Mouse (Mus musculus) frontal cortex, postnatal 36 days (tissue): ENCODE results near the gene Fam78a.
A peak's percentile ranks its signal among the peaks of the same experiment; 100 is the strongest.

ENCODE experiments used
- DNase-seq, 2 experiments: peaks; one replicate each; pipeline ENCODE4 v3.0.0; 2022; ENCODE audit warnings: low spot score in 2 of 2

Gene Fam78a

DNA sequence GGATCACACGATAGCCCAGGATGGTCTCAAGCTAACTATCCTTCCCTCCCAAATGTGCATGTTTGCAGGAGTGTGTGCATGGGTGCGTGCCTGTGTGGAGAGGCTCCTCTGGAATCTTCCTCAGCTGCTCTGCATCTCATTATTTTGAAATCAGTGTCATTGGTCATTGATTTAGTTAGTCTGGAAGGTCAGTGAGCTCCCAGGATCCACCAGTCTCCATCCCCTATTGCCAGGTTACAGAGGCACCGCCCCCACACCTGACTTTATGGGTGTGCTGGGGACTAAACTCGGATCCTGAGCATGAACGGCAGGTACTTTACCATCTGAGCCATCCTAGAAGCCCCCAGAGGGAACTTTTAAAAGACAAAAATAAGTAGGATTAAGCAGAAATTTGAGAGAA, 18.3 kb upstream of the Fam78a start:
- DNase-seq = no peak

DNA sequence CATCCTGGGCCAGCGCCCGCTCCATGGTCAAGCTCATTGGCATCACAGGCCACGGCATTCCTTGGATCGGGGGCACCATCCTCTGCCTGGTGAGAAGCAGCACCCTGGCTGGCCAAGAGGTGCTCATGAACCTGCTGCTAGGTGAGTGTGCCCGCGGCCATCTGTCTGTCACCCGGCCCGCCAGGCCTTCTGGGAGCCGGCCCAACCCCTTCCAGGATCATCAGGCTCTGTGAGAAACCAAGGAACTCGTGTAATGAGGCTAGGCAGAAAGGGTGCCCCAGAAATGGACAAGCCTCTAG, 11.4 kb upstream of the Fam78a start:
- no peak for DNase-seq

DNA sequence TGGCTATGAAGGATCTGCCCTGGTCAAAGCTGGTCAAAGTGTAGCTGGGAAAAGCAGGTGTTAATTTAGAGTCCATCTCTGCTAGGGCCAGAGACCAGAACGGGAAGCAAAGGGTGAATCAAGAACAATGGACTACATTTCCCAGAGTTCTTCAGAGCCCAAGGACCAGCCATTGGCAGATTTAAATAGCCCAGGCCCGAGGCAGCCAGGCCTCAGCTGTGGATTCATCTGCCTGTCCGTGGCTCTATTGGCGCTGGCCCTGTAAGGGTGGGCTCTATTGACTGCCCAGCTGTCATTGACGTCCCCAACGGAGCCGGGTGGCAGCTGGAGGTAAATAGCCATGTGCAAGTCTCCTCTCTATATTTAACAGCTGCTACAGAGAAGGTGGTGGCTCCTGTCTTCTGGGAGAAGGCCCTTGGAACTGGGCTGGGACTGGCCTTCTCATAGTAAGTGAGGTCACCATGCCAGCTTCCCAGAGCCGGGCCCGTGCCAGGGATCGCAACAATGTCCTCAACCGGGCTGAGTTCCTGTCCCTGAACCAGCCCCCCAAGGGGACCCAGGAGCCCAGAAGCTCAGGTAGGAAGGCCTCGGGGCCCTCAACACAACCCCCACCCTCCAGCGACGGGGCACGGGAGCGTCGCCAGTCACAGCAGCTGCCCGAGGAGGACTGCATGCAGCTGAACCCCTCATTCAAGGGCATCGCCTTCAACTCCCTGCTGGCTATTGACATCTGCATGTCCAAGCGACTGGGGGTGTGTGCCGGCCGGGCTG, 10.9 kb upstream of the Fam78a start, which contains the start of gene Plpp7:
Gene Plpp7, plus strand, starts transcription at position 178 of the 771 bp plus-strand sequence.
- peak; percentile 84 to 91 for DNase-seq

- DNase-seq = no peak
Observed at GRCm38 (mm10) chr2:32094001-32094707, 9.5 kb upstream of the Fam78a start.

DNA sequence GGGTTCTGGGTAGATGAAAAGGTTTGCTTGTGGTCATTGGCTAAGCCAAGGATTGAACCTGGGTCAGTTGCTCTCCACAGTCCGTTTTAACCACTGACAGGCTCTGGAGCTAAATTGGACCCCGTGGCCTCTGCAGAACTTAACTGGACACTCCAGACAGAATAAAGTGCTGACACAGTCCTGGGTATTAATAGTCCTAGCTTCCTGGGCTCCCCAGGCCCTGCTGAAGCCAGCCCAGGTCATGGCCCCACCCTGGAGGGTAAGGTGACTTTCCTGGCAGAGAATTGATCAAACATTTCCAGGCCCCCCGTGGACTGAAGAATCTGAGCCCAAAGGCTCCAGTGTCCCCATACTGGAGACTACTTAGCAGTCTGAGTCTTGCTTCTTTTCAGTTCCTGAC, 7.3 kb upstream of the Fam78a start:
- no peak for DNase-seq

- no peak for DNase-seq
Observed at GRCm38 (mm10) chr2:32090145-32090544, 5.5 kb upstream of the Fam78a start.

GRCm38 (mm10) chr2:32089606-32090005, 4.9 kb upstream of the Fam78a start:
- DNase-seq = no peak

DNA sequence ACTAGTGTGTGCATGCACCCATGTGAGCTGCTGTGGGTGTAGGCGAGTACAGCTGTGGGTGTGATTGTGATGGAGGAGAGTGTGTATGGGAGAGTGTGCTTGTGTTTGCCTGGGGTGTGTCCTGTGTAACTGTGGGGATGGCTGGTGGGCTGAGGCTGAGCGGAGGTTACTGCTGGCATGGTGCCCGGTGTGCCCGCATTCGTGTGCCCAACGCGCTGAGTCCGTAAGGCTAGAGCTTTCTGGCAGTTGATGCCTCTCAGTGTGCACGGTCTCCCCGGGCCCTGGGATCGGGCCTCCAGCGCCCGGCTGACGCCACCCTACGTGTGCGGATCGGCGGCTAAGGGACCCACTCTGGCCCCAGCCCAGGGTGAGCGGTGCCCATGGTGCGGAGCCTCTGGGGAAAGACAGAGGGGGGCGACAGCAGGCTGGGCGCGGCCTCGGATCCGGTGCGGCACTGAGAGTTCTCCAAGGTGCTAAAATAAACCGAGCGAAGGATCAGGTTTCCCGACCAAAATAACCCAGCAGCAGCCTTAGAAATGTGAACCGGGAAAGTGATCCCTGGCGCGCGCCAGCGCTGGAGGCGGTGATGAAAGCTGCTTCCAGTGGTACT, 3.8 kb upstream of the Fam78a start:
- peak; percentile 65 to 73 for DNase-seq

DNA sequence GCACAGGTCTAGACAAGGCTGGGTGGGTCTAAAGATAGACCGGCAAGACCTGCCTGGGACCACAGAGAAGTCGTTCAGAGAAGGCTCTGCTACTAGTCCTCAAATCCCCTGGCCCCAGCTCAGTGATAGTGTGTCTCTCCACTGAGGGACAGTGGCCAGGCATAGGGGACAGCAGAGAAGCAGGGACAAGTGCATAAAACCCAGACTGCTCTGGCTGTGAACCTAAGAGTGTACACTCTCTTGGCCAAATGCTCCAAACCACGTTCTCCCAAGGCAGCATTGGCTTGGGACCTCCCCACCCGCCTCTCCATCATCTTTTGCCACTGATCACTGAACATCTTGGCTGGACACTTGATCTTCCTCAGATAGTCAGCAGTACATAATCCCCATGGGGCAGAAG, 2.9 kb upstream of the Fam78a start:
- no peak for DNase-seq

DNA sequence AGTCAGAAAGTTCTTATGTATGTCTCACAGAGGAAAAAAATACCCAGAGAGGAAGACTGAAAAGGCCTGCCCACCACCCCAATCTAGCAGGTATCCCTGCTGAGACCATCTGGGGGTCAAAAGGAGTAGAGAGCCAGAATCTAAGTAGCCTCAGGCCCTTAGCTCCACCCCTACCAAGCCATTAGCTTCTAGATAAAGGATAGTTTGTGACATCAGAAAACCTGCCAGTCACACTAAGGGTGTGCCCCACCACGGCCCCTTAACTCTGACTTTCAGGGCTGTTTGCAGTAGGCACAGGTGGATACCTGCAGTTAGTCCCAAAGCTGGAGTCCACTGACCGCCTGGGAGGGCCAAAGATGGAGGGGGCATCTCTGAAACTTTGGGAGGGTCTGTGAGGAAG, 574 bp upstream of the Fam78a start:
- DNase-seq = no peak

GRCm38 (mm10) chr2:32084872-32085199, 179 bp upstream of the Fam78a start:
- no peak for DNase-seq

DNA sequence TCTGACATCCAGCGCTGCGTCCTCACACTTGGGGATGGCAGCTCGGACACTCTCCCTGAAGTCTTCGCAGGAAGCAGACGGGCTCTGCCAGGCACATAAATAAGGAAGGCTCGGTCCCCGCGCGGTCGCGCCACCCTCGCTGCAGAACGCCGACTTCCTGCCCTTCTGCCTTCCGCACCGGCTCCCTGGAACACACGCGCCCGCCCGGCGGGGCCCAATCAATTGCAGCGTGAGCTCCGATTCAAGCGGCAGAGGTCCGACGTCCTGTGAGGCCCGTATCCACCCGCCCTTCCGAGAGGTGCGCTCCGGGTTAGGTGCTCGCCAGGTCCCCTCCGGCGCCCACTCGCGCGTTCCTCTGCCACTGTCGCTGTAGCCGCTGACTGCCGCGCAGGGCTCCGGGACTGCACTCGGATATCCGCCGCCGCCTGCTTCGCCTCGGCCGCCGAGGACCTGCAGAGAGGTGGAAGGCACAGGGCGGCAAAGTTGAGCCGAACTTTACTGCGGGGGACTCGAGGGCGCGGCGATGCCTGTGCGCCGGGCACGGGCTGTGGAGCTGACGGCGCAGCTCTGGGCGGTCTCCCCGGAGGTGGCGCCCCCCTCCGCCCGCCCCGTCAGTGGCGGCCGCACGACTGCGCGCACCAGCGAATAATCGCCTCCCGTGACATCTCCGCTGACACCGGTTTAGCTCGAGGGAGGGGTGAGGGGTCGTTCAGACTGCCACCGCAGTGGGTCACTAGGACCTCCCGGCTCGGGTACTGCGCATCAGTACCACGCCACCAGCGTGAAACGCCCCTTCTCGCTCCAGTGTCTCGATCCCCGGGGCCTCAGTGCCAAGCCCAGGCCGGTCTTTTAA, 1.3 kb downstream of the Fam78a start:
- DNase-seq = peak in 1 of 2 experiments; percentile 52

DNA sequence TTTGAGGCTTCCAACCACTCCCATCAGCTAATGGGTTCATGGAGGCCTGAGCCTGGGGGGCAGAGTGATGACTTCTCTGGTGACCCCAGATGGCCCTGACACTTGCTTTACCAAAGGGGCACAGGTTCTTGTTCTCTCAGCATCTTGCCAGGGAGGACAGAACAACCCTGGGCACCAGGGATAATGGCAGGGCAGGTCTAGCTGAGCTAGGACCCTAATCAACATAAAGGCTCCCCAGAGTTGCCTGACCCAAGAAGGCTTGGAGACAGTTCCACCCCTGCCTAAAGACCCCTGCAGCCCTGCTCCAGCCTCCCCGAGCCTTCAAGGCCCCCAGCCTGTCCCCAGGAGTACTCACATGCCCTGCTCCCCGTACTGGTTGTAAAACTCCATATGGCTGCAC, 2.4 kb downstream of the Fam78a start:
- no peak for DNase-seq

DNA sequence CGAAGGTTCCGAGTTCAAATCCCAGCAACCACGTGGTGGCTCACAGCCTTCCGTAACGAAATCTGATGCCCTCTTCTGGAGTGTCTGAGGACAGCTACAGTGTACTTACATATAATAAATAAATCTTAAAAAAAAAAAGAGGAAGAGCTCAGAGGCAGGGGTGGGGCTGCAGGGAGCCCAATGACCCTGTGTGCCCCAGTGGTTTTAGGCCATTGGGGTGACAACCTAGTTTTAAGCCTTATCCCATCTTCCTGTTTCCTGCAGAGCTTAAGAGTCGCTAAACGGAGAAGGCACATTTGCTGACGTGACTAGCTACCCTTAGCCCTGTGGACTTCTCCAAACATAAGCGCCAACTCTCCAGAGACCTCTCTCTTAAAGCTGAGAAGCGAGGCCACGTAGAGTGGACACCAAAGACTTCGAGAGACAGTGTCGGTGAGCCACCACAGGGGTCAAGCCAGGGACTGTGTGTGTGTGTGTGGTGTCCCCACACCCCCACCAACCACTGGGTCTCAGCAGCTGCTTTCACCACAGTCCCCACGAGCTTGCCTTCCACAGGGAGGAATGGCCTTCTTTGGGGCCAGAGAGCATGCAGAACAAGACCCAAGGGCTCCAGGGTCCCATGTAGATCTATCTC, 3.2 kb downstream of the Fam78a start:
- no peak for DNase-seq

DNA sequence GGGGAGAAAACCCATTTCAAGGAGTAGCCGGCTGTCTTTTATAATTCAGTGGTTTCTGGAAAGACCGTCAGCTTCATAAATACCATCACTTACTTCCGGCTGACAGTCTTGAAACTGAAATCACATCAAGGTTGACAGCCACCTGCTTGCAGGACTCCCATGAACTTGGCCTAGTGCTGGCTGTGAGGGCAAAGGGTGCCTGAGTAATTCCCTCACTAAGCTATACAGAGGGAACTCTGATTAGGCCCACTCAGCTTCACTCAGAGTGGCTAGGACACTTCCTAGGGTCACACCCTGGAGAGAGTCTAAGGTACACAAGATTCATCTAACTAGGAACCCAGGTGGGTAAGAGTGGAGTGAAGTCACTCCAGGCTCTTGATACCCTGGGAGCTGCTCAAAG, 4.0 kb downstream of the Fam78a start:
- no peak for DNase-seq

DNA sequence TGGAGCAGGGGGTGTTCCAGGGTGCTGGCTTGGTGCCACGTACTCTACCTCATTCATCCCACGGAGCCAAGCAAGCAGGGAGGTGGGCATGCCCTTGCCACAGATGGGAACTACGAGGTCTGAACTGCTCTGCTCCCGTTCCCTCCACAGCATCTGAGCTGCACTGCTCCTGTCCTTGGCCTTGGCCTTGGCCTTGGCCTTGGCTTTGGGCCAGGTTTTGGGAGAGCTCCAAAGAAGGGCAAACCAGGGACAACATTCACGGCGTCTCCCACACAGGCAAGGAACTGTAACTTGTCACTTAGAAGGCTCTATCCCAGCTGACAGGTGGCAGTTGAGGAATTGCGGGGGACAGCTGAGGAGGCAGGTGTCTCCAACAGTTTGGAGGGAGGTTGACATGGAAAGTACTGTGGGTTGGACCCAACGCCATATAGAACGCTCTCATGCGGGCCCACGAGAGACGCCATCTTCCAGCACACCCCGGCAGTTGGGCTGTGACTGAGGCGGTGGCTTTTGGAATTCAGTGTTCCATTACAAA, 5.4 kb downstream of the Fam78a start:
- DNase-seq = no peak

GRCm38 (mm10) chr2:32078522-32078921, 6.1 kb downstream of the Fam78a start:
- DNase-seq = no peak

GRCm38 (mm10) chr2:32077744-32078143, 6.9 kb downstream of the Fam78a start:
- no peak for DNase-seq

DNA sequence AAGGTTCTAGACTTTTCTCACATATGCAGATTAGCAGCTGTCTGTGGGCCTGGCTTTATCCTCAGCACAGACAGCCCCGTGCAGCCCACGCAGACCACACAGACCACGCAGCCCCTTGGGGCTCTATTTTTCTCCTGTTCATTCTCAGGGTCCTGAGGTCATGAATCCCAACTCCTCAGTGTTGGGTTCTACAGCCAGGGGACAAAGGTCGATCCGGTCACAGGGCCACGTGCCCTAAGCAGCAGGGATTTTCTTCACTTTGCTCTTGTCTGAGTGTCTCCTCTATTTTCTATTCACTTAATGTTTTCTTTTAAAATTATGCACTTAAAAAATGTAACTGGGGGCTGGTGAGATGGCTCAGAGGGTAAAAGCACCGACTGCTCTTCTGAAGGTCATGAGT, 9.3 kb downstream of the Fam78a start:
- no peak for DNase-seq

GRCm38 (mm10) chr2:32074404-32074803, 10.3 kb downstream of the Fam78a start:
- peak in 1 of 2 experiments; percentile 28 for DNase-seq

GRCm38 (mm10) chr2:32070747-32071146, 13.9 kb downstream of the Fam78a start:
- DNase-seq = no peak
